Mouse (Mus musculus) embryonic facial prominence, embryonic 12.5 days (tissue): ENCODE measurements around the gene Ppia. TPM values are rescaled to one million over a fixed set of nuclear protein-coding genes. Genes with fewer than 3 reads are reported as not detected.

Experiments used
- ATAC-seq: fragments of 200-750 bp; cut with Nextera tagmentation; 2 replicates; pipeline ENCODE4 v1.8.0; 2017; ENCODE audit not compliant: insufficient number of reproducible peaks, insufficient read depth, low FRiP score, low TSS enrichment
- H3K27ac ChIP-seq: fragments of 300-500 bp; sonication (generic); 2 replicates; pipeline ENCODE4 v1.5.1; 2016; ENCODE audit warnings: mild to moderate bottlenecking
- H3K27me3 ChIP-seq: fragments of 300-500 bp; sonication (generic); 2 replicates; pipeline ENCODE4 v1.6.1; 2016; ENCODE audit warnings: mild to moderate bottlenecking, moderate library complexity
- H3K36me3 ChIP-seq: fragments of 300-500 bp; sonication (generic); 2 replicates; pipeline ENCODE4 v1.6.1; 2016; ENCODE audit warnings: mild to moderate bottlenecking
- H3K4me1 ChIP-seq: fragments of 300-500 bp; sonication (generic); 2 replicates; pipeline ENCODE4 v1.6.1; 2016
- H3K4me2 ChIP-seq: fragments of 300-500 bp; sonication (generic); replicated peaks from 2 replicates; pipeline ENCODE4 v1.6.1; 2016; ENCODE audit warnings: mild to moderate bottlenecking, moderate library complexity
- H3K4me3 ChIP-seq: fragments of 300-500 bp; sonication (generic); 2 replicates; pipeline ENCODE4 v1.5.1; 2016; ENCODE audit warnings: mild to moderate bottlenecking
- H3K9ac ChIP-seq: fragments of 300-500 bp; sonication (generic); 2 replicates; pipeline ENCODE4 v1.6.1; 2016; ENCODE audit warnings: mild to moderate bottlenecking, moderate library complexity
- H3K9me3 ChIP-seq: fragments of 300-500 bp; sonication (generic); 2 replicates; pipeline ENCODE4 v1.6.1; 2016; ENCODE audit warnings: mild to moderate bottlenecking, moderate library complexity
- WGBS: fragments of 180-500 bp; shearing (Covaris S2); methylation state at CpG from one replicate; pipeline ENCODE4 v1.1.7; 2016; 5-methylcytosine and 5-hydroxymethylcytosine counted together
- polyA plus RNA-seq: library from polyadenylated mRNA; unstranded; fragments of >200 nt; fragmentation: Nextera tagmentation; extraction: Ambion mirVana; gene quantifications from 2 replicates; pipeline ENCODE4 v1.2.1, GENCODE M21; 2016

Ppia gene
- polyA plus RNA-seq, 1 experiment from 2014 or later: 5,090 TPM

DNA sequence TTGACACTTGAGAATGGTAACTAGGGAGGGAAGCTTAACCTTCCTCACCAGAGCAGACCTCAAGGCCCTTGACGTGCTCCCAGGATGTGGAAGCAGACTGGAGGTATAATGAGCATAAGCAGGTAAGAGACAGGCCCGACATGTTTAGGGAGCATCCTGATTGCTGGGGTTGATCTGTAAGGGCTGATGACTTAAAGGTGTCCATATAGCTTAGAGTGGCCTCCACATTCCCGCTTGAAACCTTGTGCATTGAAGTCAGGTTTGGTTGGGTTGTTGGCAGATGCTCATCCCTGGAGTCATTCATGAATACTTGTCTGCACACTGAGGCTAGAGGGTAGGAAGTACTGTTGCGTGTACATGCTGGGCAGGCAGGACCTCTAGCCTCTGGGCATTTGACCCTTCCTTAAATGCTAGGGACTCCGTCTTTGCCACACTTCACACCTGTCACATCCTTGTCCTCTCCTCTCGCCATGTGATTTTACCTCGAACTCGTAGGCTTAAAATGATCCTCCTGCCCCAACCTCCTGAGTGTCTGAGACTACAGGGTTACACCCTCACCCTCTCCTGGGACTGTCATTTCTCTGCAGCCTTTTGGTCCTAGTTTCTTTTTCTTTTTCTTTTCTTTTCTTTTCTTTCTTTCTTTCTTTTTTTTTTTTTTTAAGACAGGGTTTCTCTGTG is 24.7 kb upstream of the Ppia start:
- peak overlapping the region; percentile 95 for H3K4me3 ChIP-seq
- WGBS: 81% methylated on average over 8 of the region's 8 CpGs
- peak overlapping the region; percentile 86 for H3K9ac ChIP-seq
- no peaks in the 10 kb centered on the region for H3K27me3 ChIP-seq
- H3K27ac ChIP-seq: no peak overlapping the region
- H3K36me3 ChIP-seq: peaks cover 27% of the 10 kb centered on the region
- peak overlapping the region; percentile 92 for H3K4me2 ChIP-seq
- H3K9me3 ChIP-seq: no peaks in the 10 kb centered on the region
- no peak for ATAC-seq
- H3K4me1 ChIP-seq: peaks cover 21% of the 10 kb centered on the region

- H3K27ac ChIP-seq: no peak overlapping the region
- no peak overlapping the region for H3K9ac ChIP-seq
- H3K4me1 ChIP-seq: peaks cover 21% of the 10 kb centered on the region
- 91% methylated on average over 8 of the region's 8 CpGs for WGBS
- no peak overlapping the region for H3K4me2 ChIP-seq
- no peak for ATAC-seq
- no peaks in the 10 kb centered on the region for H3K27me3 ChIP-seq
- no peak overlapping the region for H3K4me3 ChIP-seq
- peaks cover 39% of the 10 kb centered on the region for H3K36me3 ChIP-seq
- no peaks in the 10 kb centered on the region for H3K9me3 ChIP-seq
These were observed 23.5 kb upstream of the Ppia start for GRCm38 (mm10) chr11:6391516-6392276.

DNA sequence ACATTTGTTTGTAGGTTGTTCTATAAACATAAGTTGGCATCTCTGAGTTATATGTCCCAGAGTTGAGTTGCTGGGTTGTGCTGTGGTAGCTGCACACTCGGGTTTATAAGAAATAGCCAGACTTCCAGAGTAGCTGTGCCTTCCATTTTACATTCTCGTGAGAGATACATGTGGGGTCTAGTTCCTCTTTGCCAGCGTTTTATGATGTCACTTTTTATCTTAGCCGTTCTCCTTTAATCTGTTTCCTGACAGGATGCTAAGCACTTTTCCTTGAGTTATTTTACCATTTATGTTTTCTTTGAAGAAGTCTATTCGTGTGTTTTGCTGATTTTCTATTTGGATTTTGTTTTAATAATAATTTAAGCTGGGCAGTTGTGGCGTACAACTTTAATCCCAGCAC is 22.4 kb upstream of the Ppia start:
- WGBS: 88% methylated on average over 6 of the region's 6 CpGs
- no peaks in the 10 kb centered on the region for H3K27me3 ChIP-seq
- no peak overlapping the region for H3K4me3 ChIP-seq
- no peaks in the 10 kb centered on the region for H3K9me3 ChIP-seq
- peaks cover 51% of the 10 kb centered on the region for H3K36me3 ChIP-seq
- H3K27ac ChIP-seq: no peak overlapping the region
- H3K4me2 ChIP-seq: no peak overlapping the region
- peaks cover 21% of the 10 kb centered on the region for H3K4me1 ChIP-seq
- no peak overlapping the region for H3K9ac ChIP-seq
- ATAC-seq: no peak

GRCm38 (mm10) chr11:6393866-6394265 is 21.4 kb upstream of the Ppia start:
- 73% methylated on average over 1 of the region's 1 CpGs for WGBS

DNA sequence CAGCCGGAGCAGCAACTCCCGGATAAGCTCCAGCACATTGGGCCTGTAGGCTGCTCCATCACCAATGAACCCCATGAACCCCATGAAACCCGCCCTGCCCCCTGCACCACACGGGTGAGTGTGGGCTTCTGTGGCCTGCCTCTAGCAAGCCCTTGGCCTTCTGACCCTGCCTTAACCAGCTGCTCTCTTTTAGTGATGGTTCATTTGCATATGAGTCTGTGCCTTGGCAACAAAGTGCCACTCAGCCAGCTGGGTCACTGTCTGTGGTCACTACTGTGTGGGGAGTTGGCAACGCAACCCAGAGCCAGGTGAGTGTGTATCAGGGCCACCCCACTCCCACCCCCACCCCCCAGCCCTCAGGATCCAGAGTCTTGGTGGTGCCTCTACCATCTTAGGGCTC is 19.7 kb upstream of the Ppia start:
- peaks cover 76% of the 10 kb centered on the region for H3K36me3 ChIP-seq
- peaks cover 12% of the 10 kb centered on the region for H3K4me1 ChIP-seq
- no peak overlapping the region for H3K27ac ChIP-seq
- ATAC-seq: no peak
- H3K9ac ChIP-seq: no peak overlapping the region
- no peaks in the 10 kb centered on the region for H3K9me3 ChIP-seq
- no peak overlapping the region for H3K4me3 ChIP-seq
- 84% methylated on average over 5 of the region's 5 CpGs for WGBS
- no peaks in the 10 kb centered on the region for H3K27me3 ChIP-seq
- no peak overlapping the region for H3K4me2 ChIP-seq

More at GRCm38 (mm10) chr11:6393866-6394265, 21.4 kb upstream of the Ppia start:
- Histone ChIP-seq H3K9me3 (no peaks in the 10 kb centered on the region), H3K9ac (no peak overlapping the region), H3K27me3 (no peaks in the 10 kb centered on the region), H3K4me3 (no peak overlapping the region), H3K27ac (0 out of 2 replicates have a peak overlapping the region, but pooled peaks have one; percentile 0), H3K4me2 (no peak overlapping the region), H3K36me3 (peaks cover 60% of the 10 kb centered on the region), H3K4me1 (peaks cover 21% of the 10 kb centered on the region)
- ATAC-seq: no peak

- Histone ChIP-seq H3K4me2 (no peak overlapping the region), H3K9ac (no peak overlapping the region), H3K4me3 (no peak overlapping the region), H3K4me1 (no peaks in the 10 kb centered on the region), H3K9me3 (no peaks in the 10 kb centered on the region), H3K27me3 (no peaks in the 10 kb centered on the region), H3K36me3 (peaks cover 91% of the 10 kb centered on the region), H3K27ac (no peak overlapping the region)
- WGBS: 94% methylated on average over 10 of the region's 10 CpGs
- ATAC-seq: no peak
These were observed 17.1 kb upstream of the Ppia start for GRCm38 (mm10) chr11:6398141-6398540.

DNA sequence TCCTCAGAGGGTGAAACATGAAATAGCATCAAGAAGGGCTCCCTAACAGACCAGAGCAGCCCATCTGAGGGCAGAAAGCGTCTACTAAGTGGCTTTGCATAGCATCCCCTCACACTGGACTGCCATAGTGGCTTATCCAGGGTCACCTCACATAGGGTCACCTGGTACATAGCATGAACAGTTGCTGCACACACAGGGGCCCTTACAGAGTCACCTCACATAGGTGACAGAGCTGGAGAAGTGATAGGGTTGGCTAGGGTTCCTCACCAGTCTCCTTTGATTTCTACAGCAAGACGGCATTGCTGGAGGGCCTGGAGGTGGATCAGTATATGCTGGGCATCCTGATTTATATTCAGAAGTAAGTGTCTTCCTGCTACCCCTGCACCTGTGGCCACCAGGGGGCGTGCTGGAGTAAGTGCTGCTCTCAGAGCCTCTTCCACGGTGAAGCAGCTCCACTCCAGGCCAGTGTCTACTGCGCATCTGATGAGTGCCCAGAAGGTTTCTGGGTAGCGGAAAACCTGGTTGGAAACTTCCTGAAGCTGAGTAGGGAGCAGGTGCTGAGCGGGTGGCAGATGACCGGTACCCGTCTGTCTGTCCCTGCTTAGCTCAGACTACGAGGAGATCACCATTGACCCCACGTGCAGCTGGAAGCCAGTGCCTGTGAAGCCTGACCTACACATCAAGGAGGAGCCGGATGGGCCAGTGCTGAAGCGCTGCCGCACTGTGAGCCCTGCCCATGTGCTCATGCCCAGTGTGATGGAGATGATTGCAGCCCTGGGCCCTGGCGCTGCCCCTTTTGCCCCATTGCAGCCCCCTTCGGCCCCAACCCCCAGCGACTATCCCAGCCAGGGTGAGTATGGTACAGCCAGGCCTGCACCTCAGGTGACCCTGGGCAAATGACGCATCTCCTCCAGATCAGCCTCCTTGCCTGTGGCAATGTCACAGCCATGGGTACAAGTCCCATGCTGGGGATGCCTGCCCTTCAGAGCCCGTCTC is 12.4 kb upstream of the Ppia start:
- H3K4me3 ChIP-seq: no peak overlapping the region
- H3K4me1 ChIP-seq: peaks cover 24% of the 10 kb centered on the region
- no peak overlapping the region for H3K9ac ChIP-seq
- WGBS: 87% methylated on average over 19 of the region's 19 CpGs
- ATAC-seq: no peak
- H3K27me3 ChIP-seq: no peaks in the 10 kb centered on the region
- no peak overlapping the region for H3K27ac ChIP-seq
- no peak overlapping the region for H3K4me2 ChIP-seq
- H3K9me3 ChIP-seq: no peaks in the 10 kb centered on the region
- H3K36me3 ChIP-seq: peaks cover 77% of the 10 kb centered on the region

- H3K4me1 ChIP-seq: peaks cover 24% of the 10 kb centered on the region
- no peaks in the 10 kb centered on the region for H3K27me3 ChIP-seq
- 0 out of 2 replicates have a peak overlapping the region, but pooled peaks have one; percentile 90 for H3K27ac ChIP-seq
- H3K9me3 ChIP-seq: no peaks in the 10 kb centered on the region
- no peak overlapping the region for H3K9ac ChIP-seq
- ATAC-seq: no peak
- H3K36me3 ChIP-seq: peaks cover 66% of the 10 kb centered on the region
- no peak overlapping the region for H3K4me3 ChIP-seq
- 89% methylated on average over 5 of the region's 5 CpGs for WGBS
- H3K4me2 ChIP-seq: no peak overlapping the region
These were observed 11.3 kb upstream of the Ppia start for GRCm38 (mm10) chr11:6403830-6404405.

DNA sequence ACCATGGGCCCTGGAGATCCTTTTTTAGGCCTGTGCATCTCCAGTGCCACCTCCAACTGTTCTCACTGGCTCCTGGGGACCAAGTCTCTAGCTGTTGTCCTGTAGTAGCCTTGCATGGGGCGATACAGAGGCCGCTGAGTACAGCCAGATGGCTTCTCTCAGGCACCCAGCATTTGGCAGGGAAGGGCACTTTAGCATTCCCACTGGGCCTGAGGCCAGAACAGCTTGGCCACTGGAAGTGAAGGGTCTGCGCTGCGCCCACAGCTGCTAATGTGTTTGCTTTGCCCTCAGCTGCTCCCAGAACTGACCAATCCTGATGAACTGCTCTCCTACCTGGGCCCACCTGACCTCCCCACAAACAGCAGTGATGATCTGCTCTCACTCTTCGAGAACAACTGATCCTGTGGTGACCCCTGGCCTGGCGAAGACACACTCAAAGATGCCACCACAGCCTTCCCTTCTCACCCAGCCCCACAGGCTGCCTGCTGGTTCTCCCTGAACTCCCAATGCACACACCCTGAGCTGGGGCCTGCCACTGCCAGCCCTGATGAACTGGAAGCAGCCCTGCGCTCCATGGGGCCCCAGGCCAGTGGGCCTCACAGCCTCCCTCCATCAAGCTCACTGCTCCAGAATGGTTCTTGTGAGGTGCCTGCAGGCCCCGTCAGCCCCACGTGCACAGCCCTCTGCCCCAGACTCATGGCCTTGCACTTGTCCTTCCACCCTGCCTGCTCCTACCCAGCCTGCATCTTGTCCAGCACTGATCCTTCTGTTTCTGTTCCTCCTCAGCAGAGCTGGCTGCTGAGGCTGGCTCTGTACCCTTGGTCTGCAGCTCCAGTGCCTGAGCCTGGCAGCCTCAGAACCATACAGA is 10.3 kb upstream of the Ppia start:
- peak overlapping the region; percentile 90 for H3K27ac ChIP-seq
- H3K4me3 ChIP-seq: no peak overlapping the region
- no peaks in the 10 kb centered on the region for H3K27me3 ChIP-seq
- ATAC-seq: no peak
- H3K36me3 ChIP-seq: peaks cover 56% of the 10 kb centered on the region
- peak overlapping the region; percentile 17; the same call in 1 of the 2 replicates for H3K4me2 ChIP-seq
- H3K9me3 ChIP-seq: no peaks in the 10 kb centered on the region
- 91% methylated on average over 9 of the region's 9 CpGs for WGBS
- H3K9ac ChIP-seq: peak overlapping the region; percentile 29; the same call in 1 of the 2 replicates
- H3K4me1 ChIP-seq: peaks cover 24% of the 10 kb centered on the region

GRCm38 (mm10) chr11:6405591-6406081 is 9.6 kb upstream of the Ppia start:
- peak; percentile 35; the same call in 1 of the 2 replicates for ATAC-seq
- H3K4me3 ChIP-seq: no peak overlapping the region
- H3K4me2 ChIP-seq: peak overlapping the region; percentile 17; the same call in 1 of the 2 replicates
- H3K9ac ChIP-seq: peak overlapping the region; percentile 29; the same call in 1 of the 2 replicates
- WGBS: 62% methylated on average over 4 of the region's 4 CpGs
- peaks cover 51% of the 10 kb centered on the region for H3K36me3 ChIP-seq
- H3K9me3 ChIP-seq: no peaks in the 10 kb centered on the region
- H3K4me1 ChIP-seq: peaks cover 28% of the 10 kb centered on the region
- peak overlapping the region; percentile 90 for H3K27ac ChIP-seq
- no peaks in the 10 kb centered on the region for H3K27me3 ChIP-seq
